Mouse (Mus musculus) lung, embryonic 15.5 days (tissue): ENCODE results near the gene Capn13. TPM values are rescaled to one million over a fixed set of nuclear protein-coding genes. Genes with fewer than 3 reads are reported as not detected.

Source experiments
- ATAC-seq: fragments of 200-750 bp; cut with Nextera tagmentation; 2 replicates; pipeline ENCODE4 v1.8.0; 2017; ENCODE audit warnings: moderate number of reproducible peaks, borderline replicate concordance; ENCODE audit not compliant: low FRiP score, low TSS enrichment; ENCODE audit errors: extremely low read depth
- H3K27ac ChIP-seq: fragments of 300-500 bp; sonication (generic); 2 replicates; pipeline ENCODE4 v1.5.1; 2015; ENCODE audit warnings: moderate library complexity, mild to moderate bottlenecking, inconsistent platforms
- H3K27me3 ChIP-seq: fragments of 300-500 bp; sonication (generic); 2 replicates; pipeline ENCODE4 v1.6.1; 2015; ENCODE audit warnings: inconsistent platforms
- H3K36me3 ChIP-seq: fragments of 300-500 bp; sonication (generic); 2 replicates; pipeline ENCODE4 v1.6.1; 2015; ENCODE audit warnings: inconsistent platforms
- H3K4me1 ChIP-seq: fragments of 300-500 bp; sonication (generic); 2 replicates; pipeline ENCODE4 v1.6.1; 2015; ENCODE audit warnings: inconsistent platforms
- H3K4me2 ChIP-seq: fragments of 300-500 bp; sonication (generic); 2 replicates; pipeline ENCODE4 v1.6.1; 2015; ENCODE audit warnings: inconsistent platforms, mild to moderate bottlenecking, moderate library complexity
- H3K4me3 ChIP-seq: fragments of 300-500 bp; sonication (generic); 2 replicates; pipeline ENCODE4 v1.5.1; 2015; ENCODE audit warnings: mild to moderate bottlenecking, inconsistent platforms
- H3K9ac ChIP-seq: fragments of 300-500 bp; sonication (generic); 2 replicates; pipeline ENCODE4 v1.6.1; 2015; ENCODE audit warnings: inconsistent platforms
- H3K9me3 ChIP-seq: fragments of 300-500 bp; sonication (generic); 2 replicates; pipeline ENCODE4 v1.6.1; 2016; ENCODE audit warnings: inconsistent platforms
- WGBS: fragments of 180-500 bp; shearing (Covaris S2); methylation state at CpG from one replicate; pipeline ENCODE4 v1.1.7; 2015; 5-methylcytosine and 5-hydroxymethylcytosine counted together
- polyA plus RNA-seq: library from polyadenylated mRNA; unstranded; fragments of >200 nt; fragmentation: Nextera tagmentation; extraction: Ambion mirVana; gene quantifications from 2 replicates; pipeline ENCODE4 v1.2.1, GENCODE M21; 2015

The Capn13 gene
- polyA plus RNA-seq, 1 experiment from 2014 or later: not detected

GRCm38 (mm10) chr17:73390191-73391089 lies 10.2 kb downstream of the Capn13 start:
- Histone ChIP-seq H3K36me3 (no peaks in the 10 kb centered on the region), H3K9me3 (no peaks in the 10 kb centered on the region), H3K4me2 (no peak overlapping the region), H3K9ac (no peak overlapping the region), H3K4me1 (no peaks in the 10 kb centered on the region), H3K27ac (no peak overlapping the region), H3K27me3 (no peaks in the 10 kb centered on the region), H3K4me3 (no peak overlapping the region)
- 66% methylated on average over 7 of the region's 7 CpGs for WGBS
- no peak for ATAC-seq

- Histone ChIP-seq H3K4me3 (no peak overlapping the region), H3K9ac (no peak overlapping the region), H3K4me2 (no peak overlapping the region), H3K27ac (no peak overlapping the region), H3K4me1 (no peaks in the 10 kb centered on the region), H3K36me3 (no peaks in the 10 kb centered on the region), H3K9me3 (no peaks in the 10 kb centered on the region), H3K27me3 (no peaks in the 10 kb centered on the region)
- ATAC-seq: no peak
- WGBS: 68% methylated on average over 3 of the region's 3 CpGs
Measured at GRCm38 (mm10) chr17:73389336-73389735, 11.3 kb downstream of the Capn13 start.

- WGBS: 66% methylated on average over 2 of the region's 2 CpGs
Measured at GRCm38 (mm10) chr17:73386581-73386980, 14.1 kb downstream of the Capn13 start.

GRCm38 (mm10) chr17:73385940-73386339 lies 14.7 kb downstream of the Capn13 start:
- no peak for ATAC-seq
- no peak overlapping the region for H3K9ac ChIP-seq
- no peaks in the 10 kb centered on the region for H3K27me3 ChIP-seq
- H3K4me1 ChIP-seq: no peaks in the 10 kb centered on the region
- H3K4me2 ChIP-seq: no peak overlapping the region
- H3K36me3 ChIP-seq: no peaks in the 10 kb centered on the region
- no peak overlapping the region for H3K27ac ChIP-seq
- WGBS: 65% methylated on average over 3 of the region's 3 CpGs
- no peaks in the 10 kb centered on the region for H3K9me3 ChIP-seq
- H3K4me3 ChIP-seq: no peak overlapping the region

More at GRCm38 (mm10) chr17:73386581-73386980, 14.1 kb downstream of the Capn13 start:
- no peak overlapping the region for H3K4me3 ChIP-seq
- ATAC-seq: no peak
- H3K36me3 ChIP-seq: no peaks in the 10 kb centered on the region
- H3K4me2 ChIP-seq: no peak overlapping the region
- H3K27me3 ChIP-seq: no peaks in the 10 kb centered on the region
- no peak overlapping the region for H3K27ac ChIP-seq
- no peaks in the 10 kb centered on the region for H3K9me3 ChIP-seq
- H3K4me1 ChIP-seq: no peaks in the 10 kb centered on the region
- no peak overlapping the region for H3K9ac ChIP-seq

GRCm38 (mm10) chr17:73382327-73383014 lies 18.2 kb downstream of the Capn13 start:
- no peaks in the 10 kb centered on the region for H3K36me3 ChIP-seq
- H3K4me3 ChIP-seq: no peak overlapping the region
- no peaks in the 10 kb centered on the region for H3K27me3 ChIP-seq
- no peaks in the 10 kb centered on the region for H3K4me1 ChIP-seq
- 73% methylated on average over 9 of the region's 9 CpGs for WGBS
- no peak overlapping the region for H3K4me2 ChIP-seq
- no peak overlapping the region for H3K9ac ChIP-seq
- H3K27ac ChIP-seq: no peak overlapping the region
- no peaks in the 10 kb centered on the region for H3K9me3 ChIP-seq
- ATAC-seq: no peak

GRCm38 (mm10) chr17:73381681-73382080 lies 19.0 kb downstream of the Capn13 start:
- no peaks in the 10 kb centered on the region for H3K36me3 ChIP-seq
- no peak overlapping the region for H3K4me3 ChIP-seq
- no peak overlapping the region for H3K4me2 ChIP-seq
- ATAC-seq: no peak
- no peak overlapping the region for H3K27ac ChIP-seq
- no peaks in the 10 kb centered on the region for H3K9me3 ChIP-seq
- H3K27me3 ChIP-seq: no peaks in the 10 kb centered on the region
- 87% methylated on average over 3 of the region's 3 CpGs for WGBS
- H3K4me1 ChIP-seq: no peaks in the 10 kb centered on the region
- H3K9ac ChIP-seq: no peak overlapping the region

GRCm38 (mm10) chr17:73377778-73378484 lies 22.7 kb downstream of the Capn13 start:
- H3K27me3 ChIP-seq: no peaks in the 10 kb centered on the region
- no peaks in the 10 kb centered on the region for H3K9me3 ChIP-seq
- no peak overlapping the region for H3K4me2 ChIP-seq
- WGBS: 62% methylated on average over 7 of the region's 7 CpGs
- H3K9ac ChIP-seq: no peak overlapping the region
- H3K4me1 ChIP-seq: no peaks in the 10 kb centered on the region
- H3K4me3 ChIP-seq: no peak overlapping the region
- no peak overlapping the region for H3K27ac ChIP-seq
- no peaks in the 10 kb centered on the region for H3K36me3 ChIP-seq
- ATAC-seq: no peak

- no peak for ATAC-seq
- H3K4me3 ChIP-seq: no peak overlapping the region
Measured at GRCm38 (mm10) chr17:73367334-73367733, 33.3 kb downstream of the Capn13 start.

GRCm38 (mm10) chr17:73361054-73361453 lies 39.6 kb downstream of the Capn13 start:
- H3K4me3 ChIP-seq: no peak overlapping the region
- WGBS: 71% methylated on average over 5 of the region's 5 CpGs
- no peak overlapping the region for H3K27ac ChIP-seq
- H3K4me1 ChIP-seq: no peaks in the 10 kb centered on the region
- H3K36me3 ChIP-seq: no peaks in the 10 kb centered on the region
- no peaks in the 10 kb centered on the region for H3K27me3 ChIP-seq
- no peak overlapping the region for H3K9ac ChIP-seq
- no peak overlapping the region for H3K4me2 ChIP-seq
- ATAC-seq: no peak
- H3K9me3 ChIP-seq: no peaks in the 10 kb centered on the region

More at GRCm38 (mm10) chr17:73367334-73367733, 33.3 kb downstream of the Capn13 start:
- 78% methylated on average over 3 of the region's 3 CpGs for WGBS
- Histone ChIP-seq H3K27ac (no peak overlapping the region), H3K27me3 (no peaks in the 10 kb centered on the region), H3K9me3 (no peaks in the 10 kb centered on the region), H3K4me2 (no peak overlapping the region), H3K4me1 (no peaks in the 10 kb centered on the region), H3K9ac (no peak overlapping the region), H3K36me3 (no peaks in the 10 kb centered on the region)

GRCm38 (mm10) chr17:73343632-73344390 lies 56.9 kb downstream of the Capn13 start:
- Histone ChIP-seq H3K9ac (no peak overlapping the region), H3K4me2 (no peak overlapping the region), H3K36me3 (no peaks in the 10 kb centered on the region), H3K27me3 (no peaks in the 10 kb centered on the region), H3K4me1 (no peaks in the 10 kb centered on the region), H3K27ac (no peak overlapping the region), H3K4me3 (no peak overlapping the region), H3K9me3 (no peaks in the 10 kb centered on the region)
- 73% methylated on average over 6 of the region's 6 CpGs for WGBS
- no peak for ATAC-seq

- H3K36me3 ChIP-seq: no peaks in the 10 kb centered on the region
- no peak overlapping the region for H3K4me2 ChIP-seq
- no peak overlapping the region for H3K4me3 ChIP-seq
- H3K27me3 ChIP-seq: no peaks in the 10 kb centered on the region
- H3K9me3 ChIP-seq: no peaks in the 10 kb centered on the region
- H3K27ac ChIP-seq: no peak overlapping the region
- no peak for ATAC-seq
- no peaks in the 10 kb centered on the region for H3K4me1 ChIP-seq
- no peak overlapping the region for H3K9ac ChIP-seq
- WGBS: 69% methylated on average over 14 of the region's 14 CpGs
Measured at GRCm38 (mm10) chr17:73342673-73343072, 58.0 kb downstream of the Capn13 start.
